Comparison of ENCODE assay signal across 8 mouse cellular contexts in genomic region chr15:78983436-78984285, GRCm38 (mm10). TPM values are rescaled to one million over a fixed set of nuclear protein-coding genes. Genes with fewer than 3 reads are reported as not detected.
DNase-seq lines count a peak whose midpoint lies in the region; ATAC-seq and TF ChIP-seq lines count a peak whose summit lies in the region.

No protein-coding gene starts in this region.

- peak; percentile 63 for DNase-seq in heart, postnatal 0 days (ENCODE audit: low spot score)
- DNase-seq in kidney, postnatal 14 days = peak; percentile 76
- DNase-seq in spleen, postnatal 36 days (ENCODE audit: low spot score in 2 of 2) = peak; percentile 70 to 77

- TF ChIP-seq EP300 in heart, postnatal 0 days (IDR thresholded peaks at IDR 0.05; ENCODE audit: low read depth) = peak; percentile 66; the same call in 1 of the 2 replicates

- peak overlapping the region; percentile 95 for H3K27ac ChIP-seq in heart, postnatal 0 days (ENCODE audit: low read depth)

- no peak for TF ChIP-seq CTCF in E14TG2a.4 (conservative IDR thresholded peaks at IDR 0.05; ENCODE audit: low read length)
- TF ChIP-seq CTCF in heart, postnatal 0 days (IDR thresholded peaks at IDR 0.05; ENCODE audit: low read depth) = no peak

- 2% methylated on average over 21 of the region's 21 CpGs for WGBS in heart, postnatal 0 days

- H3K4me1 ChIP-seq in E14TG2a.4 (replicated peaks; ENCODE audit: low read depth, low read length) = peaks cover 63% of the 10 kb centered on the region
- H3K4me1 ChIP-seq in heart, postnatal 0 days (ENCODE audit: control insufficient read depth, insufficient read depth) = peaks cover 27% of the 10 kb centered on the region

- no peaks in the 10 kb centered on the region for H3K9me3 ChIP-seq in E14TG2a.4 (ENCODE audit: low read length)
- H3K9me3 ChIP-seq in heart, postnatal 0 days (replicated peaks; ENCODE audit: control insufficient read depth, low read length) = no peaks in the 10 kb centered on the region

- H3K36me3 ChIP-seq in E14TG2a.4 (ENCODE audit: insufficient read depth, low read length) = peaks cover 18% of the 10 kb centered on the region
- no peaks in the 10 kb centered on the region for H3K36me3 ChIP-seq in heart, postnatal 0 days (replicated peaks; ENCODE audit: control insufficient read depth, insufficient read depth, low read length)

- peak overlapping the region; percentile 93 for H3K9ac ChIP-seq in heart, postnatal 0 days (replicated peaks; ENCODE audit: low read depth, low read length)

- H3K4me3 ChIP-seq in E14TG2a.4 (replicated peaks; ENCODE audit: low read length) = peak overlapping the region; percentile 99
- peak overlapping the region; percentile 89 for H3K4me3 ChIP-seq in heart, postnatal 0 days (ENCODE audit: low read depth, low read length)

- H3K4me2 ChIP-seq in heart, postnatal 0 days (ENCODE audit: low read depth, low read length) = peak overlapping the region; percentile 89

- ATAC-seq in activated CD4-positive, CD25-positive, alpha-beta regulatory T cell, adult 4 months = peak; percentile 78
- ATAC-seq in erythroid progenitor cell, adult 5-6 weeks (replicated peaks; ENCODE audit: low FRiP score, poor library complexity, severe bottlenecking) = peak; percentile 59
- peak; percentile 42 for ATAC-seq in heart, postnatal 0 days (ENCODE audit: insufficient read depth, low read depth)
- peak; percentile 34 for ATAC-seq in megakaryocyte, adult 5-6 weeks (ENCODE audit: poor library complexity, severe bottlenecking)
- no peak for ATAC-seq in cerebellum, adult (ENCODE audit: insufficient number of reproducible peaks, low FRiP score, low TSS enrichment)

- no peaks in the 10 kb centered on the region for H3K27me3 ChIP-seq in E14TG2a.4 (ENCODE audit: insufficient read depth, low read length)
- no peaks in the 10 kb centered on the region for H3K27me3 ChIP-seq in heart, postnatal 0 days (ENCODE audit: control insufficient read depth, insufficient read depth, low read length)

RNA-seq across cellular contexts. Expression of gene Triobp, which starts 36.1 kb away (rescaled TPM):
- 10 to 100 TPM; 18.6 to 30.9 TPM for polyA plus RNA-seq in activated CD4-positive, CD25-positive, alpha-beta regulatory T cell, adult 4 months (2017; shearing (Covaris generic))
- 40.7 and 72.8 TPM in 2 replicates for total RNA-seq in erythroid progenitor cell, adult 5-6 weeks (2015; ENCODE audit: low replicate concordance)
- 46.2 and 61.3 TPM in 2 replicates for total RNA-seq in erythroid progenitor cell, adult 5-6 weeks (2017; ENCODE audit: low replicate concordance)
- total RNA-seq in heart, postnatal 0 days (2014; rRNA removed; ENCODE audit: low replicate concordance) = 45.3 and 80.0 TPM in 2 replicates
- 19.1 and 20.0 TPM in 2 replicates for polyA plus RNA-seq in heart, postnatal 0 days (2015; fragmentation: Nextera tagmentation; extraction: Ambion mirVana)
- total RNA-seq in megakaryocyte, adult 5-6 weeks (2015) = 99.4 and 106 TPM in 2 replicates
- total RNA-seq in megakaryocyte, adult 5-6 weeks (2017) = 36.6 and 41.5 TPM in 2 replicates

RNA-seq across cellular contexts. Expression of gene H1f0, which starts 44.6 kb away (rescaled TPM):
- polyA plus RNA-seq in activated CD4-positive, CD25-positive, alpha-beta regulatory T cell, adult 4 months (2017; shearing (Covaris generic)) = 10 to 100 TPM; 37.2 to 37.8 TPM
- total RNA-seq in erythroid progenitor cell, adult 5-6 weeks (2015; ENCODE audit: low replicate concordance) = 13.7 and 21.4 TPM in 2 replicates
- total RNA-seq in erythroid progenitor cell, adult 5-6 weeks (2017; ENCODE audit: low replicate concordance) = 16.7 and 19.7 TPM in 2 replicates
- 318 and 358 TPM in 2 replicates for total RNA-seq in heart, postnatal 0 days (2014; rRNA removed; ENCODE audit: low replicate concordance)
- 210 and 229 TPM in 2 replicates for polyA plus RNA-seq in heart, postnatal 0 days (2015; fragmentation: Nextera tagmentation; extraction: Ambion mirVana)
- total RNA-seq in megakaryocyte, adult 5-6 weeks (2015) = 47.9 and 51.3 TPM in 2 replicates
- total RNA-seq in megakaryocyte, adult 5-6 weeks (2017) = 87.2 and 90.0 TPM in 2 replicates

RNA-seq across cellular contexts. Expression of gene Nol12, which starts 48.9 kb away (rescaled TPM):
- 10 to 100 TPM; 44.5 to 46.9 TPM for polyA plus RNA-seq in activated CD4-positive, CD25-positive, alpha-beta regulatory T cell, adult 4 months (2017; shearing (Covaris generic))
- total RNA-seq in erythroid progenitor cell, adult 5-6 weeks (2015; ENCODE audit: low replicate concordance) = 12.6 and 22.6 TPM in 2 replicates
- total RNA-seq in erythroid progenitor cell, adult 5-6 weeks (2017; ENCODE audit: low replicate concordance) = 6.8 and 11.2 TPM in 2 replicates
- total RNA-seq in heart, postnatal 0 days (2014; rRNA removed; ENCODE audit: low replicate concordance) = 3.4 TPM in 1 of 2 replicates, not detected in the other
- 23.3 TPM in 2 replicates for polyA plus RNA-seq in heart, postnatal 0 days (2015; fragmentation: Nextera tagmentation; extraction: Ambion mirVana)
- total RNA-seq in megakaryocyte, adult 5-6 weeks (2015) = 28.2 and 32.4 TPM in 2 replicates
- 12.6 and 16.0 TPM in 2 replicates for total RNA-seq in megakaryocyte, adult 5-6 weeks (2017)

RNA-seq across cellular contexts. Expression of gene Lgals1, which starts 57.1 kb away (rescaled TPM):
- 1,000 to 10,000 TPM in 1 of 2 experiments, 100 to 1,000 TPM in 1; 804 to 1,171 TPM for polyA plus RNA-seq in activated CD4-positive, CD25-positive, alpha-beta regulatory T cell, adult 4 months (2017; shearing (Covaris generic))
- 66.7 and 92.6 TPM in 2 replicates for total RNA-seq in erythroid progenitor cell, adult 5-6 weeks (2015; ENCODE audit: low replicate concordance)
- 67.5 and 70.4 TPM in 2 replicates for total RNA-seq in erythroid progenitor cell, adult 5-6 weeks (2017; ENCODE audit: low replicate concordance)
- total RNA-seq in heart, postnatal 0 days (2014; rRNA removed; ENCODE audit: low replicate concordance) = 460 and 709 TPM in 2 replicates
- polyA plus RNA-seq in heart, postnatal 0 days (2015; fragmentation: Nextera tagmentation; extraction: Ambion mirVana) = 800 and 870 TPM in 2 replicates
- total RNA-seq in megakaryocyte, adult 5-6 weeks (2015) = 851 and 870 TPM in 2 replicates
- total RNA-seq in megakaryocyte, adult 5-6 weeks (2017) = 1,185 and 1,205 TPM in 2 replicates

RNA-seq across cellular contexts. Expression of gene Galr3, which starts 58.0 kb away (rescaled TPM):
- not detected for polyA plus RNA-seq in activated CD4-positive, CD25-positive, alpha-beta regulatory T cell, adult 4 months (2017; shearing (Covaris generic))
- total RNA-seq in erythroid progenitor cell, adult 5-6 weeks (2015; ENCODE audit: low replicate concordance) = not detected in 2 replicates
- not detected in 2 replicates for total RNA-seq in erythroid progenitor cell, adult 5-6 weeks (2017; ENCODE audit: low replicate concordance)
- total RNA-seq in heart, postnatal 0 days (2014; rRNA removed; ENCODE audit: low replicate concordance) = not detected in 2 replicates
- polyA plus RNA-seq in heart, postnatal 0 days (2015; fragmentation: Nextera tagmentation; extraction: Ambion mirVana) = not detected in 2 replicates
- not detected in 2 replicates for total RNA-seq in megakaryocyte, adult 5-6 weeks (2015)
- total RNA-seq in megakaryocyte, adult 5-6 weeks (2017) = not detected in 2 replicates
